Mouse (Mus musculus): Measurements from ENCODE around the gene Fancl. TPM values are rescaled to one million over a fixed set of nuclear protein-coding genes. Genes with fewer than 3 reads are reported as not detected.
"Not testable (repeated sequence)": the region's sequence is repeated elsewhere in the genome, so short reads cannot be mapped to it uniquely, and the experiment has no call there.

The Fancl gene
- 1 to 10 TPM; 7.4 to 8.2 TPM for total RNA-seq (2021)
- long read RNA-seq, experiment 1, partial matches to known transcripts: 0 of 2 reads
- long read RNA-seq, experiment 1, other reads (novel, unspliced or antisense): 1 of 2 reads
- long read RNA-seq, experiment 2, partial matches to known transcripts: 0 of 3 reads
- long read RNA-seq, experiment 2, other reads (novel, unspliced or antisense): 1 of 3 reads

DNA sequence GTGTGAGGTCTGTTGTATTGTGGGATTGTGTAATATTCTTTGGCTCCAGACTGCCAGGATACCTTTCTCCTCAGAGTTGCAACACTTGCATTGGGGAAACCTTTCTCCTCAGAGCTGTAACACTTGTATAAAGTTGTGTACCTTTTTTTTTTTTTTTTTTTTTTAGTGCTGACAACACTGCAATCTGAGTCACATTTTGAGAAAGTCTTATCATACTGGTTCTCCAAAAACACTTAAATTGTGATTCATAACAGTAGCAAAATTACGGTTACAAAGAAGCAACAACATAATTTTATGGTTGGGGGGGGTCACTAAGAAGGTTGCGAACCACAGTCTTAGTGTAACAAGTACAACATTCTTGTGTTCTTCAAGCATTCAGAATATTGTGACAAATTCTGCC is at the start of gene Fancl:
TSS of gene Fancl (plus strand) at position 165 of the 400 bp plus-strand sequence.
- no peak for DNase-seq (ENCODE audit: low spot score in 2 of 2)

- no peak for DNase-seq (ENCODE audit: low spot score in 2 of 2)
Measured at GRCm38 (mm10) chr11:26336848-26337247, 49.1 kb upstream of the Fancl start.

- DNase-seq (ENCODE audit: low spot score in 2 of 2): not testable (repeated sequence)
Measured at GRCm38 (mm10) chr11:26370176-26370575, 15.8 kb upstream of the Fancl start.

GRCm38 (mm10) chr11:26371980-26372379 is 14.0 kb upstream of the Fancl start:
- DNase-seq (ENCODE audit: low spot score in 2 of 2): not testable (repeated sequence)

GRCm38 (mm10) chr11:26374132-26374531 is 11.8 kb upstream of the Fancl start:
- no peak for DNase-seq (ENCODE audit: low spot score in 2 of 2)

DNA sequence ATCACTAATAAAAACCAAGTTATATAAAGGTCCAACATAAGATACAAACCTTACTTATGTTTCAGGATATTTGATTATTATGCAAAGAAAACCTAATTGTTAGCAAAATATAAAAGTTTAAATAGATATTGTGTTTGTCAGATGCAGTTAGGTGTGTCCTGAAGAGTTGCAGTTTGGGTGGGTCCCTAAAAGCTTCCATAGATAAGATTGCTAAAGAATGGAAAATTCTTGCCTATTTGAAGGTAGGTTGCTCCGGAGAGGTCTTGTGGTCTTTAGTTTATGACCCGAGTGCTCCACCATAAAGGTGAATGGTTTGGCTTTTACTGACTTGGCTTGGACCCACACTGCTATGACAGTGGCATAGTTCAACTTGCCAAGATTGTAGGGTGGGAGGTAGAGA is 7.9 kb upstream of the Fancl start:
- no peak for DNase-seq (ENCODE audit: low spot score in 2 of 2)

DNA sequence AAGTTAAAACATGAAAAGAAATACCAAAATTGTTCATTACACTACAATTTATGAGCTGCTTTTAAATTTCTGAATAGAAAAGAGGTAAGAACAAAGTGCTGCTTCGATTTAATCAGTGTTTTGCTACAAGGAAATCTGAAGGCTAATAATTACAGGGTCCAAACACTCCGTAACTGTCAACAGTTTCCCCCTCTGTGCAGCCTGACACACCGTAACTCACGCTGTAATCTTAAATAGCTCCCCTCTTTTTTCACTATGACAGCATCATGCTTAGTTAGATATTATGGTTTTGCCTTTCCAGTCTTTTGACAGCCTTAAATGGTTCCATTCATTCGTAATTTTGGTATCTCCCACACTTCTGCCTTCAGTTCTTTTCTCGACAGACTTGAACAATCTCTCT is 4.4 kb upstream of the Fancl start:
- DNase-seq (ENCODE audit: low spot score in 2 of 2): no peak

GRCm38 (mm10) chr11:26386678-26387077 is 743 bp downstream of the Fancl start:
- no peak for DNase-seq (ENCODE audit: low spot score in 2 of 2)

- DNase-seq (ENCODE audit: low spot score in 2 of 2): peak; percentile 91 to 93
Measured at GRCm38 (mm10) chr11:26387087-26387611, 1.2 kb downstream of the Fancl start.

DNA sequence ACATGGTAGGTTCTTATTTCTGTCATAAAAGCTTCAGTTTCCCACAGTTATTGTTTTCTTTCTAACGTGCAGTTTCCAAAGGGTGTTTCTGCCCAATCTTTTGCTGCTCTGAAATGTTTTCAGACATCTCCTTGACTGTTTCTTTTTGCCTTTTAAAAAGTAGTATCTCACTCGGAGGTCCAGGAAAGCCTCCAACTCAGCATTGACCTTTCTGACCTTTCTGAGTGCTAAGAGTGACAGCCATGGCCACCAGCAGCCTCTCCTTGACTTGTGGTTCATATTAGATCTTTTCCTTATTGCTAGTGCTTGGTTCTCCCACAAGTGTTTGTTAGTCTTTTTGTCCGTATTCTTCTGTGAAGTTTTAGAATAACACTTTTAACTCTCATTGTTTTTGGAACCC is 9.6 kb downstream of the Fancl start:
- no peak for DNase-seq (ENCODE audit: low spot score in 2 of 2)

DNA sequence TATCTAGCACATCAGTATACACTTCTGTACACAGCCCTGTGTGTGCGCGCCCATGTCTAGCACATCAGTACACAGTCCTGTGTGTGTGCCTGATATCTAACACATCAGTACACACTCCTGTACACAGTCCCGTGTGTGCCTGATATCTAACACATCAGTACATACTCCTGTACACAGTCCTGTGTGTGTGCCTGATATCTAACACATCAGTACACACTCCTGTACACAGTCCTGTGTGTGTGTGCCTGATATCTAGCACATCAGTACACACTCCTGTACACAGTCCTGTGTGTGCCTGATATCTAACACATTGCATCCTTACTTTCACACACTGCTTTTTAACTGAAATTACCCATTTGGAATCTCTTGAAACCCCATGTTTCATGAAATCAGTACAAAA is 27.0 kb downstream of the Fancl start:
- DNase-seq (ENCODE audit: low spot score in 2 of 2): no peak

GRCm38 (mm10) chr11:26421472-26421871 is 35.5 kb downstream of the Fancl start:
- no peak for DNase-seq (ENCODE audit: low spot score in 2 of 2)

- no peak for DNase-seq (ENCODE audit: low spot score in 2 of 2)
Measured at GRCm38 (mm10) chr11:26434229-26434628, 48.3 kb downstream of the Fancl start.

- DNase-seq (ENCODE audit: low spot score in 2 of 2): no peak
Measured at GRCm38 (mm10) chr11:26437818-26438217, 51.9 kb downstream of the Fancl start.

DNA sequence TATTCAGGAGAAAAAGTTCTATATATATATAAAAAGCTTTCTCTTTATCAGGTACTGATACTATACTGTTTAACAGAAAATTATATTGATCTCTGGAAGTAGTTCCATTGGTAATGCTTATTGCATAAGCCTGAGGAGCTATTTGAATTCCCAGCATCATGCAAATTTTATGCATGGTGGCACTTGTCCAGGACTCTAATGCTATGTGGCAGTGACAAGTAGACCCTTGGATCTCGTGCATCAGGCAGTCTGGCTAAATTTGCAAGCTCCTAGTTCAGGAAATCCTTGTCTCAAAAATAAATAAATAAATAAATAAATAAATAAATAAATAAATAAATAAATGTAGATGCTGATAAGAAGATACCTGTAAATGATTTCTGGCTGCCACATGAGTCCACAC is 55.2 kb downstream of the Fancl start:
- no peak for DNase-seq (ENCODE audit: low spot score in 2 of 2)

DNA sequence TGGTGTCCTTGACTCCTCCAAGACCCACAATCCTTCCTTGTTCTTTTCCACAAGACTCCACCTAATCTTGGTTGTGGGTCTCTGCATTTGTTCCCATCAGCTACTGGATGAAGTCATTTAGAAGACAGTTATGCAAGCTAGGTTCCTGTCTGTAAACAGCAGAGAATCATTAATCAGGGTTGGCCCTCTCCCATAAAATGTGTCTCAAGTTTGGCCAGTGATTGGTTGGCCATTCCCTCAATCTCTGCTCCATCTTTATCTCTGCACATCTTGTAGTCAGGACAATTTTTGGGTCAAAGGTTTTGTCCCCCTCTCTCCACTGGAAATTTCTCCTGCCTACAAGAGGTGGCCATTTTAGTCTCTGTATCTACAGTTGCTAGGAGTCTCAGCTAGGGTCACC is 58.4 kb downstream of the Fancl start:
- no peak for DNase-seq (ENCODE audit: low spot score in 2 of 2)

- DNase-seq (ENCODE audit: low spot score in 2 of 2): no peak
Measured at GRCm38 (mm10) chr11:26449789-26450188, 63.9 kb downstream of the Fancl start.

GRCm38 (mm10) chr11:26450636-26451035 is 64.7 kb downstream of the Fancl start:
- no peak for DNase-seq (ENCODE audit: low spot score in 2 of 2)

GRCm38 (mm10) chr11:26451228-26451627 is 65.3 kb downstream of the Fancl start:
- no peak for DNase-seq (ENCODE audit: low spot score in 2 of 2)

- no peak for DNase-seq (ENCODE audit: low spot score in 2 of 2)
Measured at GRCm38 (mm10) chr11:26452693-26453092, 66.8 kb downstream of the Fancl start.

- no peak for DNase-seq (ENCODE audit: low spot score in 2 of 2)
Measured at GRCm38 (mm10) chr11:26454081-26454480, 68.1 kb downstream of the Fancl start.

DNA sequence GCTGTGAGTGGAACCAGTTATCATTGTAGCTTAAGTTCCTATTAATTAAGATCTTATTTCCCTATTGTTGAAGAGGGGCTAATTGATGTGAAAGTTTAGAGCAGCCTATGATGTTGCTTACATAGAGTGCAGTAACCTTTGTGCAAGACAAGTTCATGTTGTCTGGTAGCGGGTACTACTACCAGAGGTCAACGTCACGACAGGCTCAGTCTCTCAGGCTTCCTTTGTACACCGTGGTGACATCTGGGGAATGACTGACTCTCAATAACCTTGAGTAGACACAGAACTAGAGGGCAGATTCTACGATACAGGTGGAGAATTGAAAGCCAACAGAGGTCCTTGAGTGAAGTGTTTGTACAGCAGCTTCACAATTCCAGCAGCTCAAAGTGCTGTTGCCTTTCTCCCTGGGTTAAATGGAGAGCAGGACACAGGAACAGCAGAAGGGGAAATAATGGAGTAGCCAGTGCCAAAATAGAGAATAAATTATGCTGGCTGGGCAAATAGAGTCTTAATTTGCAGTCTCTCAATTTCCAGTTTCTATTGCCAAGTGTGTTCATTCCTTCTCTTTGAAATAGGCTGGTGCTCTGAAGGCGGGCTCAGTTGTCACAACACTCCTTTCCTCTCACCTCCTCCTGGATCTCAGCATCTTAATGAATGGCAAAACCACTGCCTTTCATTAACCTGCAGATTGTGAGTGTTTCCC is 91.3 kb downstream of the Fancl start:
- no peak for DNase-seq (ENCODE audit: low spot score in 2 of 2)

All from gastrocnemius, postnatal 4 days (tissue).